Mouse (Mus musculus): ENCODE results near the gene Tmem199.

DNA sequence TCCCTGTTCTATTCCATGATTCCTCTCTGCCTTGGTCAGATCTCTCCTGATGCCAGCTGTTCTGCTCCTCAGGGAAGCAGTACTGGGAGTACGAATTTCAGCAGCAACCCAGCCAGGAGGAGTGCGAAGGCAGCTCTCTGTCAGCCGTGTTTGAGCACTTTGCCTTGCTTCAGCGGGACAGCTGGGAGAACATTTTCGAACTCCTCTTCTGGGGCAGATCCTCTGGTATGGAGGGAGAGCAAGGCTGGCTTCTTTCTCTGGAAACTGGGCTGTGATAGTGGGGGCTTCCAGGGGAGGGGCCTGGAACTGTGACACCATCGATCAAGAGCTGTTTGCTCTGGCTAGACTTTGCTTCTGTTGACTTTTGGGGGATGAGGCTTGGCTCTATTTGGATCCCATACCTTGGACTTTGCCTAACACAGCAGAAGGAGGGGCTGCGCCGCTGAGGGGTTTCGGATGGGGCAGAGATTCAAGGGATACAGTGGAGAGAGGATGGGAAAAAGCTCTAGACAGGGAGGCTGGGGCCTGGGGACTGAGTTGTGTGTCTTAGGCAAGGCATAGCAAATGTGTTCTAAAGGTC is 11.3 kb downstream of the Tmem199 start:
- TF ChIP-seq CTCF (IDR thresholded peaks at IDR 0.05; ENCODE audit: insufficient read depth, low read length), result no peak
- TF ChIP-seq POLR2A (IDR thresholded peaks at IDR 0.05; ENCODE audit: borderline replicate concordance, extremely low read depth, low read depth, low read length), result no peak

All from lung, adult 2 months (tissue).